Mouse (Mus musculus): ENCODE measurements around the gene Negr1.

Negr1 gene

DNA sequence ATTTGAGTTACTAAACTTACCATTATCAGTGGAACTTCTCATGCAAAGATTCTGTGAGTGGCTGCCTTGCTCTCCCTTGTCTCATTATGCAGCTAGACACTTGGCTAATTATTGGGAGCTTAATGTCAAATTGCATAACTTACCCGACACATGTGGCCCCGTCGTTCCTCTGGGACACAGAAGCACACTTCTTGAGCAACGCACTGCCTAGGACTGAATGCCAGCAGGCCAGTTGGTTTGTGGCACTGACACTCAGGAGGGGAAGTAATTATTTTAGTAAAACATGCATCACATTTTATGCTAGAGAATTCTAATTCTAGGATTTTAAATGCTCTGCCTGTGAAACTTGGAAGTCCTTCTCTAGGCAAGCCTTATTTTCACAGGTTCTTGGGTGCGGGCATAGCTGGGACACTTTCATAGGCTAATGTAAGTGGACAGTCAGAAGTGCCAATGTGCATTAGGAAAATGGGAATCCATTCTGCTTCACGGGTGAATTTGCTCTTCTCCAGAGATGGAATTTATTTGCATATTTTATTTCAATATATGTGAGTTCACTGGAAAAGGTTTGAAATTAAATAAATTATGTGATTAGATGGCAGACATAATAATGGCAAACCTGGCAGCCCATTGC, 234.6 kb downstream of the Negr1 start:
- no peak for DNase-seq (ENCODE audit: low spot score in 2 of 2)

GRCm38 (mm10) chr3:156799228-156799627, 237.6 kb downstream of the Negr1 start:
- DNase-seq (ENCODE audit: low spot score in 2 of 2): no peak

- peak in 1 of 2 experiments; percentile 35 for DNase-seq (ENCODE audit: low spot score in 2 of 2)
These were observed 248.2 kb downstream of the Negr1 start for GRCm38 (mm10) chr3:156809836-156810235.

- DNase-seq (ENCODE audit: low spot score in 2 of 2): no peak
These were observed 255.3 kb downstream of the Negr1 start for GRCm38 (mm10) chr3:156816938-156817337.

DNA sequence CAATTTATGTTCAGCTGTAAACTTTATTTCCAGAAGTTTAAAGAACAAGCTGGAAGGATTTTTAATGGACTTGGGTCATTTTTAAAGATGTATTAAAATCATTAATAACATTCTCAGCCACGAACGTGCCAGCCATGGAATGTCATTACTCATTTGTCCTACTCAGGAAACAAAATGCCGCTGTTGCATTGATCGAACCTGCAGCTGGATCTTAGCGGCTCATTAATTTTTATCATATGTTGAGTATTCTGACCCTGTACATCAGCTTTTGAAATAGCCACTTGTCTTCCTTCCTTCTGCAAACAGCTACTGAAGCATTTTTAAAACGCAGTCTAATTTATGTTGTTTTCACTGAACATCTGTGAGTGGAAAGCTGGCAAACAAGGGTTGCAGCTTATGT, 255.9 kb downstream of the Negr1 start:
- DNase-seq (ENCODE audit: low spot score in 2 of 2): no peak

DNA sequence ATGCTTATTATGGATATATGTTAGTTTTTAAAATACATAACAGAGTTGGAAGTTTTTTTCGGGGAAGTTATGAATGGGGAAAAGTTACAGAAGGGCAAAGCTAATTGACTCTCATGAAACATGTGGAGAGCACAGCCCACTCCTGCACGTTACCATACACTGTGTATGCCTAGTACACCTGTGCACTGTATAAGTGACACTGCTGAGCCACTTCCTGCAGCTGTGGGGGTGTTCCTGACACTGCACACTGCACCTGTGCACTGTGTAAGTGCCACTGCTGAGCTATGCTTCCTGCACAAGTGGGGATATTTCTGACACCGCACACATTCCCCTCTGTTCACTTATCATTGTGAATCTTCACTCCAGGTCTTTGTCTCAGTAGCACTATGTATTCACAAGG, 261.4 kb downstream of the Negr1 start:
- DNase-seq (ENCODE audit: low spot score in 2 of 2): no peak

DNA sequence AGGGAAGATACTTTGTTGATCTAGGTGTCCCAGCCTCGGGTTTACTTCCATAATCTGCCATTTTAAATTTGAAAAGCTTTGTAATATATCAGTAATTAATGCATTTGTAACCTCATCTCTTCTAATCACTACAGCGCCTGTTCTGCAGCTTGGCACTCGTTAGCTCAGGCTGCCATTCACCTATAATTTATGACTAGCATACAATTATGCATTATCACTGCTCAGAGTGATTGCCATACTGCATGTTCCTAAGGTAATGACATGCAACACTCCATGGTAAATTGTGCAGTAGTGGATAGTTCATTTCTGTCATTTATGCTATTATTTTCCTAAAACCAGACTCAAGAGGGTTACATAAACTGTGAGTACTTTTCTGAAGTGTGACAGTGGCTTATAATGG, 272.3 kb downstream of the Negr1 start:
- DNase-seq (ENCODE audit: low spot score in 2 of 2): no peak

DNA sequence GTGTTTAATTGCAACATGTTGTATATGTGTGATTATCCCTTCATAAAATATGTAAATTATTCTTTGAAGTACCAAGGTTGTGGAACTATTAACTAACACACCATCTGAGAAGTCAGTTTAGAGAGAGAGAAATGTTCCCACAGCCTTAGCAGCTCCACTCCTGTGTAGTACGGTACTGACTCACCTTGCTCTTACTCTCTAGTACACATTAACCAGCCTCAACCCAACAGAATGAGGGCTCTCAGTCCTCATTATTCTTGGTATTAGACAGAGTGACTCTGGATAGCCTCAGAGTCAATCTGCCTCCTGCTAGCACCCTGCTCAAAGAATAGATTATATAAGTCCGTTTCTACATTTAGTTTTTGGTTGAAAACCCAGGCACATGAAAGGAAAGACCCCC, 277.0 kb downstream of the Negr1 start:
- DNase-seq (ENCODE audit: low spot score in 2 of 2): no peak

- DNase-seq (ENCODE audit: low spot score in 2 of 2): no peak
These were observed 286.8 kb downstream of the Negr1 start for GRCm38 (mm10) chr3:156848385-156848784.

DNA sequence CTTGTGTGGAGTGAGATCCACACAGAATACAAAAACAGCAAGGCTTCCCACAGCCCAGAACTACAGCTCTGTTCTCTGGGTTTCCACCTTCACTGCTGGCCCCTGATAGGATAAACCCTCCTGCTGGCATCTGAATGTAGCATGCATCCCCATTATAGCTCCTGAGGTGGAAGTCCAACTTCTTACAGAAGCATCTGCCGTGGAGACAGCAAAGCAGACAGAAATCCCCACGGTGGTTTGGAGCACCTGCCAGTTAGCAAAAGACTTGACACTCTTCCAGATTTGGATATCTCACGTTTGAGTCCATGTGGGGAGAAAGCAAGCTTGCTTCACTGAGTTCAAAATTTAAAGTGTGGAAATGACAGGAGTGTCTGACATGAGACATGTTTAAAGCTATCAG, 290.3 kb downstream of the Negr1 start:
- peak; percentile 53 to 62 for DNase-seq (ENCODE audit: low spot score in 2 of 2)

- no peak for DNase-seq (ENCODE audit: low spot score in 2 of 2)
These were observed 308.8 kb downstream of the Negr1 start for GRCm38 (mm10) chr3:156870239-156870921.

GRCm38 (mm10) chr3:156870922-156871257, 309.3 kb downstream of the Negr1 start:
- DNase-seq (ENCODE audit: low spot score in 2 of 2): no peak

DNA sequence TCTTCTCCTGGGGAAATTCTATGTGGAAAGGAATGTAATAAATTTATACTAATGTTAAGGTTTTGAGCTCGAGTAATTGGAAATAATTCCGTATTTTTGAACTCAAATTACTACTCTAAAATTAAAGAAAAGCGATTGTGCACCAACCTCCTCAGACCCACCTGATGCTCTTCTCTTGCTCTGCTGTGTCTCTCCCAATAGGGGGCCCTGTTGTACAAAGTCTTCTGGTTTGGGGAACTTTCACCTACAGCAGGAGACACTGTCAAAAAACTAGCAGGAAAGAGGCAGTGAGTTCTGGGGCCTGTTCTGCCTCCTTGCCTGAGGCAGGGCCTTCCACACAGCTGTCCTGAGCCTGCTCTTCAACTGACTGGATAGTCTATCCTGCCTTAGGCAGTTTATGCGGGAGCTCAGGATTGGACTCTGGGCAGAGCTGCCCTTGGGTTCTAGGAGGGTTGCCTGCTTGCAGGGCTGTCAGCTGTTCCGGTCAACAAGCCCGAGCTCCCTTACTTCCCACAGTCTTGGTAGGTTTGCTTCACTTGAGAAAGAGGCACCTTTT, 310.1 kb downstream of the Negr1 start:
- no peak for DNase-seq (ENCODE audit: low spot score in 2 of 2)

GRCm38 (mm10) chr3:156876551-156876950, 315.0 kb downstream of the Negr1 start:
- DNase-seq (ENCODE audit: low spot score in 2 of 2): peak in 1 of 2 experiments; percentile 24

GRCm38 (mm10) chr3:156882129-156882528, 320.5 kb downstream of the Negr1 start:
- no peak for DNase-seq (ENCODE audit: low spot score in 2 of 2)

DNA sequence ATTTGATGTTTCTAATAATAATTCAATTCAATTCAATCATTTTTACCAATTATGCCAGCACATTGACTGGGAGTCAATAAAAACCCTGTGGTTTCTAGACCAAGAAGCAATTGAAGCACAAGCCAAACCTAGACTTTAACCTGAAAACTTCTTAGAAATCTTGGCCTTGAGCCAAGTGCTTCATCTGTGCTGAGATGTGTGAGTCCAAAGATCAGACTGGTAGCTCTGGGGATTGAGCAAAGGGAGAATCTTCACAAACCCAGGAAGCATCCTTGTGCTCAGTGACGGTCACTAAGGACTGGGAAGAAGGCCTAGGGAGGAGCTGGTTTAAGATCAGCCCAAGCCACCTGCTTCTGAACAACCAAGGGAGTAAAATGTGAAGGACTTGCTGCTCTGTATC, 322.3 kb downstream of the Negr1 start:
- no peak for DNase-seq (ENCODE audit: low spot score in 2 of 2)

GRCm38 (mm10) chr3:156885689-156886088, 324.1 kb downstream of the Negr1 start:
- no peak for DNase-seq (ENCODE audit: low spot score in 2 of 2)

DNA sequence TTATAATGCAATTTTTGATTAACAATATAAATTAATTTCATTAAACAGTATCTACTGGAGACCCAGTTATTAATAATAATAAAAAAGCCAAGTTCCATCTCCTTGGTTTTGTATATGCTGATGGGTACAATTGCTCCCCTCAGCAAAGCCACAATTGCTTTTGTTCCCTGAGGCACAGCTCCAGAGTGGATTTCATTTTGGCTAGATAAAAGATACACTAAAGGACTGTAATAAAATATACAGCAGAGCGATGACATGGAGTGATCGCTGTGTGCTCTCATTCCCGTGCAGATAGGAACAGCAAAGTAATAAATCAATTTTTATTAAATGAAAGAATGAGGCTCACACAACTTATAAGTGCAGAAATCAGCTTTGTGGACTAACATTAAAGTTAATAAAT, 325.3 kb downstream of the Negr1 start:
- DNase-seq (ENCODE audit: low spot score in 2 of 2): no peak

GRCm38 (mm10) chr3:156890986-156891385, 329.4 kb downstream of the Negr1 start:
- DNase-seq (ENCODE audit: low spot score in 2 of 2): no peak

GRCm38 (mm10) chr3:156895322-156895721, 333.7 kb downstream of the Negr1 start:
- DNase-seq (ENCODE audit: low spot score in 2 of 2): no peak

DNA sequence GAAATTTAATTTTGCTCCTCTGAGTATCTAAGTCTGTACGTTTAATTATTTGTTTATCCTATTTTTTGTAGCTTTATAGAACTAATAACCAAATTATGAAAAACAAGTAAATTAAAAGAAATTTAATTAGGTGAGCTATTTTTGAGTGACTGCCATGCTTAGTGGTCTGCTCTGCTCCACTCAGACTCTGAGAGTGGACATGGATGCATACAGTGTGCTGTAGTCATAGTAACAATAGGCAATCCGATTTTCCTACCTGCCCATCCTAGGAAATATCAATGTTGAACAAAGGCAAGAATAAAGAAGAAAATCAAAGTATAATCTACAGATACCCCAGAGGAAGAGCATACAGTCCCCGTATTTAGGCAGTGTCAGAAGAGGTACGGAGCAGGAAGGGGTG, 334.5 kb downstream of the Negr1 start:
- no peak for DNase-seq (ENCODE audit: low spot score in 2 of 2)

DNA sequence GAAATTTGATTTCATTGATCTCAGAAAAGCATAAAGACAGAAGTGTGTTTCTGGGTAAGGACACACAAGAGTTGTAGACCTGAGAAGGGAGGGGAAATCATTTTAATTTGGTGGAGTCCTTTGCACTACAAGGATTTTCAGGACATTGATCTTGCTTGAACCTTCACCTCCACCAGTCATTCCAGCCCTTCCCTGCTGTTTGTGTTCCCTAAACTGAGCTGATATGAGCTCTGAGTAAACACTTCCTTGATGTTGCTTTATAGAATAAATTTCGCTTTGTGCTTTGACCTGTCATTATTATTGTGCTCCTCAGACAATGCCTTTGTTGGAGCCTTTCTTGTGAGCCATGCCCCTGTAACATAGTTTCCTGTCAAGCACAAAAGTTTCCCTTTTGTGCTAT, 335.0 kb downstream of the Negr1 start:
- no peak for DNase-seq (ENCODE audit: low spot score in 2 of 2)

DNA sequence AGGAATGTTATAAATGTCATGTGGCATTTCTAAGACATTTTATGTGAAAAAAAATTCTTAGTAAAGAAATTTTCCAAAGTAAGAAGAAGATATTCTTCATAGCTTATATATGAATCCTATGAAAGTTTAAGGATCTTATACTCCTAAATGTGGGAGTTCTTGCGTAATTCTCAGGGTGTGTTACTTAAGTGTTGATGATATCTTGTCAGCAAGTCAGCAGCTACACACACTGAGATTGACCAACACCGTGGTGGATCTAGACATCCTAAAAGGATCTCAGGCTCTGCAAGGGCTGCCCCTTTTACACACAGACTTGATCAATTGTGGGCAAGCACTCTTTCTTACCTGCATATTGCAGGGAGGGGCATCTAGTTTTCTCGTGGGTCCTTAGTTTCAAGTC, 339.5 kb downstream of the Negr1 start:
- DNase-seq (ENCODE audit: low spot score in 2 of 2): no peak

All from right cerebral cortex, adult 2 months (tissue).